Mouse (Mus musculus) adipocyte (in vitro differentiated cells): ENCODE results near the gene Pde2a.

Source experiments
- DNase-seq: peaks from one replicate; pipeline ENCODE4 v3.0.0-alpha.2; 2016; ENCODE audit warnings: low spot score

The Pde2a gene

DNA sequence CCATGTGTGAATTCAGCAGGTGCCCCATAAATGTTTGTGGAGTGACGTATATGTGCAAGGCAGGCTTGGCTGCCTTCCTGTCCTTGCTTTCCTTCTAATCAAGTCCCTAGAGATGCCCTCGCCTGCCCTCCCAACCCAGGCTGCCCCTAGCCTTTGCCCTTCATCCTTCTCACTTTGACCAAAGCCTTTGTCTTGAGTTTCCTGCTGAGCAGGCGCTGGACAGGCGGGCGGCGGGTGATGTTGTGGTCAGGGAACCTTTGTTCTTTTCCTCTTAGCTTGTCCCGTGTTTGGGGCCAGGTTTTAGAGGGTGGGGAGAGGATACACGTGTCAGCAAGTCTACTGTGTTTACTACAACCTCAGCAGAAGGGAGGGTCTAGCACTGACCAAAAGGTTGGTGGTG is 32.2 kb downstream of the Pde2a start:
- no peak for DNase-seq

DNA sequence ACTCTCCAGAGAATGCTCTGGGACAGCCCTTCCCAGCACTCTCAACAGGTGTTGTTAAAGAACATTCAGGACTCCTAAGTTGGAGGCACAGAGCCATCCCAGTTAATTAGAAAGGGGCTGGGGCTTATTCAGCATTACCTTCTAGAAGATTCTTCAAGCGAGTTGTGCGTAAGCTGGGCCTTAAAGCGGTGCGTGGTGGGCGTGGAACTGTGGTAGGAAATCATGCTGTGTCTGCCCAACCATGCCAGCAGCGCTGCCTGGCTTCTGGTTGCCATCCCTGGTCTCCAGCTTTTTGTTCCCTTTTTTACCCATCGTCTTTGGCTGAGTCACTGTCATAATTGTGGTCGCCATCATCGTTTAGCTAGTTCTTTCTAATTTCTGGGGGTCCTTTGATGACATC is 33.0 kb downstream of the Pde2a start:
- no peak for DNase-seq

DNA sequence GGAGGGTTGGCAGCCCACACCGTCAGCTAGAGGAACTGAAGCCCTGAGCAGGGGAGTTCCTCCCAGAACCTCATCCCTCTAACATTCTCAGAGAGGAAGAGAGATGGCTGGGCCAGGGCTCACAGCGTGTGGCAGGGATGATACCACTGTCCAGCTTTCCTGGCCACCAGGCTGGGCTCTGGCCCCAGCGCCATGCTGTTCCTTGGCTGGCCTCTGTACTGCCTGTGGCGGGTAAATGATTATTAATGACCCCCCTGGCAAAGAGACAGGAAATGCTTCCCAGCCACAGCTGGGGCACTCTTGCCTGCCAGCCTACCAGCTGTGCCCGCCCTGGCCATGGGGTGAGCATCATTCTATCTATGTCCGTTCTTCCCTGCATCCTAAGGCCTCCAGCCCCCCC is 33.6 kb downstream of the Pde2a start:
- DNase-seq: no peak

DNA sequence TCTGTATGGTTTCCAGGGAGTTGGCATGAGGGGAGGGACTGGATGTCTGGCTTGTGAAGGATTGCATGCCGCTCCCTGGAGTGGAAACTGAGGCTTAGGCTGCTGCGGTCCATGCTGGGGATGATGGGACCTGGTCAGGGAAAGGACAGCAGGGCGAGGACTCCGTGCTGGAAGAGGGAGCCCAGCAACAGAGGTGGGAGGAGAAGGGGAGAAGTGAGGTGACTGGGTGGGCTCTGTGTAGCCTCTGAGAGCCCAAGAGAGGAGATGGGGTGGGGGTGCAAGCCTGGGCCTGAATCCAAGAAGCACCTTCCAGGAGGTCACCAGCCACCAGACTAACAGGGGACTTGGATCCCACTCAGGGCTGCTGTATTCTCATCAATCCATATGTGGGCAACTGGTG is 34.8 kb downstream of the Pde2a start:
- DNase-seq: no peak

DNA sequence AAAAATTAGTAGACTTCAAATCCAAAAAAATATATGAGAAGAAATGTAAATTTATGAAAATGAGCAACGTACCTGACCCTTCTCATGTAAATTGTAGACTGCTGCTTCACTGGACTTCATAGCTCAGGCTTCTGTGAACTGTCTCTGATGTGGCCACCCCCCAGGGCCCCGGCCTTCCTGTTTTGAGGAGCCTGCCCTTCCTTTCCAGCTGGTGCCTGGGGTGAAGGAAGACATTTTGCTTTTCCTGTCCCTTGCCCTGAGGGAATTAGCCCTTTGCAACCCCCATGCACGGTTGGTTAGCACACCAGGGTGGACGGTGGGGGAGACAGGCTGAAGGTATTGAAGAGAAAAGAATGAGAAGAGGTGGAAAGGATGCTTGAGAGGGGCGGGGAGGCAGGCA is 35.3 kb downstream of the Pde2a start:
- no peak for DNase-seq

DNA sequence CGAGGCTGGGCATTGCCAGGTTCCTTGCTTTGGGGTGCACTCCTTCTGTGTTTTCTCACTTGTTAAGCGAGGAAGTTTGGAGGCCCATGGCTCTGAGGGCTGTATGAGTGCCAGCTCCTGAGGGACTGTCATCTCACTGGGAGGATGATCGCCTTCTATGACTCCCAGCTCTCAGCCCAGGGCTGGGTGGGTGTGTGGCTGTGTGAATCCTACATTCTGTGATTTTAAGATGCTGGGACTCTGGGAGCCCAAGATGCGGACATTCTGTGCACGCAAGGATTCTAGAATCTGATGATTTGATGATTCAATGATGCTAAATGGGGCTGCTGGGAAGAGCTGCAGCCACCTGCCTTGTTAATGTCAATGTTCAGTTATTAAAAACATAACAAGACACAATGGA is 35.8 kb downstream of the Pde2a start:
- DNase-seq: no peak

DNA sequence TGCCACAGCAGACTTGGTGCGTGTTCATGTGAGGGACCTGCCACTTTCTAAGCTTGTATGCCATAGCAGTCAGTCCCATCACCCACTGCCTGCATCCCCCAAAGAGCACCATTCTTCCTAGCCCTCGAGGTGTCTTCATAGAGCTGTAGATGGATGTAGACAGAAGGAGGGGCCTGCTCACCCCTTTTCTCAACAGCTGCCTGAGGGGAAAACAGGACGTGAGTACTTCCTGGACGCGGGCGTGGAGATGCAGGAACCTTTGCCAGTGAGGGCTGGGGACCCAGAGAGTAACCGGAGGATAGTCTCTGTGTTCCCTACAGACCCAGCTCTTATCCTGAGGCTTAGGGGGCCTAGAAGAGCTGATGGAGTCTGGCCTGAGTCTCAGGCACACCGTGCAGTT is 36.3 kb downstream of the Pde2a start:
- no peak for DNase-seq

DNA sequence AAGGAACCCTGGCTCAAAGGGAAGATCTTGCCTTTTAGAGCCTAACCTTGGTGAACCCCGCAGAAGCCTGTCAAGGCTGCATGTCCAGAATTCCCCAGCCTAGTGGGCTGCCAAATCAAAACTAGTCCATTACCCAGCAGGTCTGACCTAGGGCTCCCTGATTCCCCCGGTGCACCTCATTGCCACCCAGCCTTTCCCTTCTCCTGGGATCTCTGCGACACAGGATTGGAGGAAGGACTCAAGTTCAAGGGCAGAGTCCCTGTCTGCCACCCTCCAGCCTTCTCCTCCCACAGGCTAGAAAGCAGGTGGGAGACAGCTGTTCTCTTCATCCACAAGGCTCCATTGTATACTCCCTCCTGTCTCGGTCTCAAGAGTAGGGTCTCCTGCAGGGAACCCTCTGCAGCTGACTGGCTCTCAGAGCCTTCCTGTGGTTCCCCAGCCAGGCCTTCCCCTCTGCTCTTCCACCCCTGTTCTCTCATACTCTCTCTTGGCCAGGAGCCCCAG is 36.8 kb downstream of the Pde2a start:
- no peak for DNase-seq

DNA sequence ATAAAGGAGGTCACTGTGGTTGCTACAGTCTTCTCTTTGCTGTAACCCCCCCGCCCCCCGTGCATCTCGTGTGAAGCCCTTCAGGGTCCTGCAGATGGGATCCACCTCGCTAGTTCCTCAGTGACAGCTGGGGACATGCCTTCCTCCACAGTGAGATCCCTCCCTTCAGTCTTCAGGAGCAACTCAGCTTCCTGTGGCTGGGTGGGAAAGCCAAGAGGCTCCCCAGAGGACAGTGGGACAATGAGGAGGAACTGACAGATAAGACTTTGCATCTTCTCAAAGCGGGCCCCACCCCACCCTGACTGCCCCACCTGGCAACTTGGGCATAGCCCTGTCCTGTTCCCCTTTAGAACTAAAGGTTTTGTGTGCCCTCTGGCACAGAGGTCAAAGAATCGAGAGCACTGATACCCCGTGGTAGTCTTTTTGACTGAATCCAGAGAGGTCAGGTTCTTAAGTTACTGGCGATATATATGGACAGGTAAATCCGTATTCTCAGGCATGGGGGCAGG is 37.9 kb downstream of the Pde2a start:
- no peak for DNase-seq

DNA sequence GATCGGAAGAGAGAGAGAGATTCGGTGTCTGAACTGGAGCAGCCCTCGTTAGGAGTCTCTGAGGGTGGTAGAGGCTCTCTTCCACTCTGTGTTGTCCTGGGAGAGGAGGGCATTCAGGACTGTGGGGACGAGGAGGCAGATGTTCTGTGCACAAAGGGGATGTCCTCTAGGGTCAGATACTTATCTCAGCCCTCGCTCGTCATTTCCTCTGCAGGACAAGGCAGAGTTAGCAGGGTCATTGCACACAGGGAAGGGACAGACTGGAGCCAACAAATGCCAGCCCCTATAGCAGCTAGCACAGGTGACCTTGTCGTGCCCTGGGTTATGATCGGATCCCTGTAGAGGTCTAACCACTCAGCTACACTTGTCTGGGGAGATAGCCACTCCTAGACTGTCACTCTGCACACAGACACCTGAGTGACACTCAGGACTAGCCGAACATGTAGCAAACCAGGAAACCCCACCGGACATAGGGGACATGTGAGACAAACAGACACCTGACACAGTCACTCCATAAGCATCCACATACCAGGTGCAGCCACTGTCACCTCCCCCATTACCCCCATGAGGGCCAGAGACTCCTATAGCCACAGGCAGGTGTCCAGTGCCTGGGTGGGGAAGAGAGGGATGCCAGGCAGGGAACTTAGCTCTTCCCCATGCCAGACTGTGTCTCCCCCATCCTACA is 38.6 kb downstream of the Pde2a start:
- no peak for DNase-seq

DNA sequence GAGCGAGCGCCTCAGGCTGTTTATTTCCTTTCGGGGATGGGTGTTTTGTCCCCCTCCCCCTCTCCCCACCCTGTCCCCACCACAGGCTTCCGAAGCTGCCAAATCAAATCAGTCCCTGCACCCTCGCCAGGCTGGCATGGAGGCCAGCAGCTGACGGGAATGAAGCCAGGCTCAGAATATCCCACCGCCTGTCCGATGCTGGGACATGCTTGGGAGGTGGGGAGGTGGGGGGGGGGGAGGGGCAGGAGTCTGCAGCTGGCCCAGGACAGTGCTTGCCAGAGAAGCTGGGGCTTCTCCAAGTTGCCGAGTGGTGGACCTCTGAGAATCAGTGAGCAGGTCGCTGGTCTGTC is 39.1 kb downstream of the Pde2a start:
- no peak for DNase-seq

DNA sequence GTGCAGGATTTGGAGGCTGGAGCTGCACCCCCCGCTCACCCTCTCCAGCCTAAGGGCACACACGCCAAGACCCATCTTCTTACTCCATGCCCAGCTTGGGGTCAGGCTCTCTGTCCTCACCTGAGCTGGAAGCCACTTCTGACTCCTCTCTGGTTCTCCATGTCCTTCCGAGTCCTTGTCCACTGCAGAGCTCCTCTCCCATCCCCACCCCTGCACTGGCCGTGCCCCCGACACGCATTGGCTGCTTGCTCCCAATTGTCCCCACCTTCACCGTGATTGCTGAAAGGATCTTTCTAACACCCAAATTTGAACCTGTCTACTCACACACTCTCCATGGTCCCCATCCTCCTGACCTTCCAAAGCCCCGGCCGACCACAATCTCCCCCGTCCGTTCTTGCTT is 40.1 kb downstream of the Pde2a start:
- no peak for DNase-seq

DNA sequence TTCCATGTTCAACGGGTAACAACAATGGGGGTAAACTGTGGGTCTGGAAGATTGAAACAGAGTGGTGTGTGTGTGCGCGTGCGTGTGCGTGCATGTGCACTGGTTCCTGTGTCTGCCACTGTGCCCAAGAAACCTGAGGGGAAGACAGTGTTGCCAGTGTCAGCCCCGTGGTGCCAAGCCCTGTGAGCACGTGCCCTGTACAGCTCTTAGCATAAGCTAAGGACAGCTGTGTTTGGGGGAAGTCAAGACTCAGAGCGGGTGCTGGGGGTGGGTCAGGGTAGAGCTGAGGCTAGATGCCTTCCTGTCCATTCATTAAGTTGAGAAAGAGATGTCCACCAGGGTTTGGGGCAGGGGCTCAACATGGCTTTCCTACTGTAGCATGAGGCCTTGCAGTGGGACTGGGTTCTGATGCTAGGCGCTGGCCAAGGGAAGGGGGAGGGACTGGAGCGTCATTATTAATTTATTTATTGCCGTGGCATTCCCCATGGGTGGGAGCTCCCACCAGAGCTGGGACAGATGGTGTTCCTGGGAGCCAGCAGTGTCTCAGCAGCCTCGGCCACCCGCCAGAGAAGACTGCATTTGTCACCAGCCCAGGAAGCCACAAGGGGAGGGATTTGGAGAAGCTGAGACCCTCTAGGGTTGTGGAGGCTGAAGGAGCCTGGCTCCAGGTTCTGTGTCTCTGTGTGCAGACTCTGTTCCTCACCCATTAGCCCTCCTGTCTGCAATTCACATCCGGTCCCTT is 41.0 kb downstream of the Pde2a start:
- DNase-seq: no peak

DNA sequence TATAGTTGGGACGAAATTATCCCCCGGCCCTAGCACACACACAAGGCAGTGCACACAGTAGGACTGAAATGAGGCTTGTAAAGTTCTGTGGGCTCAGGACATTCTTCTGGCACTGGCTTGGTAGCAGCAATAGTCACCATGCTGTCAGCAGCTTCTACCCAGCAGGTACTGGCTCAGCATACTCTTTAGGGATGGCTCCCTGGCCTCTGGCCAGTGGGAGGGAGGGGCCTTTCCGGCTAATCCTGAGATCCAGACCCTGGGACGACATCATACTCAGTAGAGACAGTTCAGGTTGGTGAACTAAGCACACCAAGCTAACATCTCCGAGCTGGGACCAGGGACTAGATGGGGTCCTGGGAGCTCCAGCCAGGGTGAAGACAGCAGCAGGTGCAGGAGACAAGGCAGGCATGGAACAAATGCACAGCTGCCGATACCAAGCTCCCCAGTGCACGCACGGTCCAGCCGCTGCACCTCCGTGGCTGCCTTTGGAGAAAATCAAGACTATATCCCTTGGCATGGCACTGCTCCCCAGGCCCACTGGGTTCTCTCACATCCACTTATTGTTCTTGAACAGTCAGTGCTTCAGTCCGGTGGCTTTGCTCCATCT is 42.3 kb downstream of the Pde2a start:
- no peak for DNase-seq

DNA sequence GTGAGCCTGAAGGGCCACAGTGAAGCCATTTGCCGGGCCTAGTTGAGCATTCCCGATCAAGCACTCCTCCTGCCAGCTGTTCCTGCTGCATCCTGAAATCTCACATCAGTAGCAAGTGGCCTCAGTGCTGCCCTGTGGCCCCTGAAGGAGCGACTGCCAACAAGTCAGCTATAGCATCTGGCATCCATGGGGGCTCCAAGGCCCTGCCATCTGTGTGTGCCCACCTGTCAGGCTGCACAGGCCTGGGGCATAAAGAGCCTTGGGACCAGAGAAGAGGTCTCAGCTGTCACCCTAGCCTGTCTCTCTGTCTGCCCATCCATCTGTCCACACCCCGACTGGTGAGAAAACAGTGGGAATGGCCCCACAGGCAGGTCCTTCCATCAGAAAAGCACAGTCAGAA is 43.4 kb downstream of the Pde2a start:
- no peak for DNase-seq

DNA sequence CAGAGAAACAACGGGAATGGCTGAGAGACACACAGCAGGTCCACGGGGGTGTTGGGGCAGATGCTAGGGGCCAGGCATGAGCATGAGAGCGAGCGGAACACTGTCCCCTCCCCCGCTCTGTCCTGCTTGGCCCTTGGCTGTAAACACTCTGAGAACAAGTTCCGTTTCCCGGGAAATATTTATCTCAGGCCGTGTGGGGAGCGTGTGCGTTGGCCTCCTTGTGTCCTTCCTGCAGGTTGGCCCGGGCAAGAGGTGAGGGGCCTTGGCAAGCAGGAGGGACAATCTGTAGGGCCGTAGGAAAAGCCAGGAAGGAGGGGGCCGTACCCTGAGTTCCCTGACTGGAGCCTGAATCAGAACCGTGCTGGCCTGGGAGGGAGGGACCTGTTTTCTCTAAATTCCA is 43.9 kb downstream of the Pde2a start:
- DNase-seq: no peak

DNA sequence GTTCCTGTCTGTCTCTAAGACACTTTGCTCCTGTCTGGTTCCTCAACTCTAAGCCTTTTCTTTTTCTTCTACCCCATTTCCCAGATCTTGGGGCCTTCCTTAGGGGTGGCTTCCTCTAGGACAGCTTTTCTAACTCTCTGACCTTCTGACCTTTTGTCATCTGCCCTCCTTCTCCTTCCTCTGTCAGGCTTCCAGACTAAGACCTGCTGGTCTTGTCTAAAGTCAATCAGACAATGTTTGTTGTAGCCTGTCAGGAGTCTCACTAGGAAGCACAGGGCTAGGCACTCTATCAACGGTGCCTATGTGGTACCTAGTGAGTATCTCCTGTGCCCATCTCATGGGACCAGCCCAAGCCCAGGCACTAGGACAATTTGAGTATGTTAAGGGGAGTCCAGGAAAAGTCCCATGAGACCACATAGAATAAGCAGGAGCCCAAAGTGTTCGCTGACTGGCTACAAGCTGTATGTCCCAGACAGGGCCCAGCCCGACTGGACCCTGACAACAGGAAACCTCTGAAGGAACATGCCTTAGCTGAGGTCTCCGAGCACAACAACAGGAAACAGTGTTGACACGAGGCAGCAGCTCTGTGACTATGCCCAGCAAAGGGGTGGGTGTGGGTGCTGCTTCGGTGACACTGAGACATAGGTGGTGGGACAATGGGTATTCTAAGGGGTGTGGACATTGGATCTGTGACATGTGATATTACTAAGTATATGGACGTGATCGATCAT is 44.5 kb downstream of the Pde2a start:
- DNase-seq: no peak

DNA sequence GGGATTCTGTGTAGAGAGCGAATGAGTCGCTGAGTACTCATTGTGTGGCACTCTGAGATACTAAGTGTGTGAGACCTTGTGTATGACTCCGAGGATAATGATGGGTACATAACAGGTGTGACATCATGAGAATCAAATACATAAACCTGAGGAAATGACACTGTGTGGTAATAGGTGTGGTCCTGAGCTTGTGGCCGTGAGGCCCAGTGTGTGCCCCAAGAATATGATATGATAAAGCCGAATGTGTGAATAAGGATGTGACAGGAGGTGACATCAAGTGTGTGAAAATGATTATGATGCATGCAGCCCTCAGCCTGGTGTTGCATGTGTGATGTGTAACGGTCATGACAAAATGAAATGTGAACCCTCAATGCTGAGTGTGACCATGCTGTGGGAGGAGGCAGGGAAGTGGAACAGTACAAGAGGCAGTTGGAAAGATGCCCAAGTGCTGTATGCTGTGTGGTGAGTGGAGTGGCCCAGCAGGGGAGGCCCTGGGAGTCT is 45.1 kb downstream of the Pde2a start:
- DNase-seq: peak; percentile 7

DNA sequence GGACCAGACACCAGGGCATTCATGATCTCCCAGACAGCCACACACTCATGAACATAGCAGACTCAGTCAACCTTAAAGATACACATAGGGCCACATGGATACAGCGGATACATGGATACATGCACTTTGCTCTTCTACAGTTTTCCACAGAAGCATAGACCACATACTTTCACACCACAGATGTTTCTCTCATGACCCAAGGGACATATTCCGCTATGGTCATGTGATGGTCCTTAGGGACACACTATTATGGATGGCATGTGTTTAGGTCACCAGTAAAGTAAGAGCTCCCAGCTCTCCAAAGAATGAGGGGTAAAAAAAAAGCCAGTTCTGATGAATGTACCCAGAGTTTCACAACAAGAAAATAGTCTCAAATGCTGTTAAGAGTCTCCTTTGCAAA is 49.9 kb downstream of the Pde2a start:
- peak; percentile 16 for DNase-seq

DNA sequence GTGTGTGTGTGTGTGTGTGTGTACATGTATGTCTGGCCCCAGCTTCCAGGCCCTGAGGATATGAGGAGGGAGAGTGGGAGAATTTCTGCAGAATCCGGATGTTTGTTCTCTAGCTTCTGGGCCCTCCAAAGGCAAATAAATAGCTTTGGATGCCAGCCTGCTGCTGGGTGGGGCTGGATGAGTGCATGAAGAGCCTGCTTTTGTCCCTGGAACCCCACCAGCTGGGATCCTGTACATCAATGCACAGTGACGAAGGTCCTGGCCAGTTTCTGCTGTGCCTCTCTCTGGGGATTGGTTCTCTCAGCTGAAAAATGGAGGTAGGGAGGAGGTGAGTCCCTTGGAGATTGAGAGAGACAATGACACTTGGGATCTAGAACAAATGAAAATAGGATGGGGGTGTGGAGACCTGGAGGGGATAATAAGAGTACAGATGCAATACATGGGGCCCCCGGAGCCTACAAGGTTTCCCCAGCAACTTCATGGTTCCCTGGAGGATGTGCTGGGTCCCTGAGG is 50.5 kb downstream of the Pde2a start:
- DNase-seq: no peak

DNA sequence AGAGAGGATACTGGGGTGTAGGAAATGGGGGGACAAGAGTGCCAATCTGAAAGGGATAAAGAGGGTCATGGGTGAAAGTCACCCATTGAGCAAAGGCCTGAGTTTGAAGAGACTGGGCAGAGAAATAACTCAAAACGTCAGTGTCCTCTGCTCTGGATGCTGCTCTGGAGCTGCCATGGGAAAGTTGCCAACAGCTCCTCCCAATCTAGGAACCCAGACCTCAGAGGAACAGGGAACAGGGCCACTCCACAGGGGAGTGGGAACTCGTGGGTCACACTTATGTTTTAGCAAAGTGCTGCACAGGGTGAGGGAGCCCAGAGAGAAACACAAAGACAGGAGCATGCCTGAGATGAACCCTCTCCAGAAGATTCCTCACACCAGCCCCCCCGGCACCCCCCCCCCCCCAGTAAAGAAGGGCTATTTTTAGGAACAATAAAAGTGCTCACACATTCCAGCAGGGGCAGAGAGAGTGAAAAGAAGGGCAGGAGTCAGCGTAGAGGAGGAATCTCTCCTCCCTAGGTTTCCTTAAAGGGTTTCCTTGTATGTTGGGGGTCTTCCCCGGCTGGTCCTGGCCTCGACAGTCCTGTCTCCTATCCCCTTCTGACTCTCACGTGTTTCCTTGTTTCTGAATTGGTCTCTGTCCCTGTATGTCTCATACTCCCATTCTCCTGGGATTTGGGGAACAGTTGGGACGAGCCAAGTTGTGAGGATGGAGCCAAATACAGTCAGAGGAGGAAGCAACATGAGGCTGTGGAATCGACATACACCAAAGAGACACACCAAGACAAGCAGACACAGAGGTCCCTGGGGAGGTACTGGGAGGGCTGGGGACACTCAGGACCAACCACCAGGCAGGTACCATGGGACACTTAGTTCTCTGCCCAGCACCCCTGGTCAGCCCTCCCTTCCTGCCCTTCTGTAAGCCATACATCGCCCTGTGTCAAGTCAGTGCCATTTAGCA is 51.4 kb downstream of the Pde2a start:
- DNase-seq: peak; percentile 71
